In the genomic region with DNA sequence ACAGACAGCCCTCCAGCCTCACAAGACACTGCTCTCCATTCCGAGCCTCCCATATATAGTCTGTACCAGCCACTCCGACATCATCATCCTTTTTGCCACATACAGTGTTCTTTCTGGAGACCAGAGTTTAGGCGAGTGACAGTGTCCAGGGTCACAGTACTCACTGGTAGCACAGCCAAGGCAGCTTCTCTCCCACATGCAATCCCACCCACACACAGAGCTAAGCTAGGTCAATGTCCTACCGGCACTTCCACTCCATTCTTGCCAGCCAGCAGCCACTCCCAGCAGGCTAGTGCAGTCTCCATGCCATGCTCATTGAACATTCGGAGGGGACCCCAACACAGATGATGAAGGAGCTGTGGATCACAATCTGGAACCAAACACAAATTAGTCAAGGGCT, we compare ENCODE assay signal across 17 mouse cellular contexts. TPM values are rescaled to one million over a fixed set of nuclear protein-coding genes. Genes with fewer than 3 reads are reported as not detected.
"Had no signal": no experiment of that assay in that cellular context is flagged by ENCODE, and none has a peak within 500 bp of the region (broad histone marks: within the 10 kb centered on the region; RNA-seq: fewer than 3 reads in every experiment).

No protein-coding gene starts in this region.

- H3K4me1 ChIP-seq: neural tube, embryonic 15.5 days; stomach, embryonic 15.5 days had no signal

- H3K27me3 ChIP-seq: neural tube, embryonic 15.5 days; stomach, embryonic 15.5 days had no signal

- H3K4me3 ChIP-seq: neural tube, embryonic 15.5 days; stomach, embryonic 15.5 days had no signal

- DNase-seq: retina, postnatal 1 day; right cerebral cortex, adult 18-20 months; right cerebral cortex, postnatal 14 days; right cerebral cortex, postnatal 25 days; right cerebral cortex, postnatal 4 days; spleen, adult 18-20 months; thymus, adult 18-20 months; thymus, adult 2 months; thymus, postnatal 14 days; thymus, postnatal 25 days; thymus, postnatal 36 days; thymus, postnatal 4 days had no signal

- H3K27ac ChIP-seq: neural tube, embryonic 15.5 days; stomach, embryonic 15.5 days; stomach, postnatal 0 days had no signal

- H3K4me2 ChIP-seq: neural tube, embryonic 15.5 days; stomach, embryonic 15.5 days had no signal

- H3K9ac ChIP-seq: neural tube, embryonic 15.5 days; stomach, embryonic 15.5 days had no signal

- H3K9me3 ChIP-seq: neural tube, embryonic 15.5 days; stomach, embryonic 15.5 days had no signal

RNA-seq across cellular contexts. Expression of a gene that starts 23.7 kb away (rescaled TPM):
- polyA plus RNA-seq: small intestine, adult 2 months; testis, adult 2 months had no signal
